Mouse (Mus musculus) lung, adult 2 months (tissue): ENCODE results near the gene Ruvbl1. TPM values are rescaled to one million over a fixed set of nuclear protein-coding genes. Genes with fewer than 3 reads are reported as not detected.

ENCODE experiments used
- DNase-seq: peaks from one replicate; pipeline ENCODE4 v3.0.0; 2022
- H3K4me1 ChIP-seq: fragments of 200-500 bp; 2 replicates; pipeline ENCODE4 v1.6.1; 2011; ENCODE audit warnings: low read length; ENCODE audit not compliant: control insufficient read depth, insufficient read depth
- H3K4me3 ChIP-seq: fragments of 200-500 bp; replicated peaks from 2 replicates; pipeline ENCODE3; 2011; ENCODE audit warnings: low read depth, mild to moderate bottlenecking, control low read depth, low read length; ENCODE audit errors: extremely low read depth
- CTCF ChIP-seq: fragments of 200-500 bp; IDR thresholded peaks from 2 replicates; pipeline ENCODE4 v1.5.1; 2011; ENCODE audit warnings: mild to moderate bottlenecking, low read length, control low read depth; ENCODE audit not compliant: insufficient read depth
- POLR2A ChIP-seq: fragments of 200-500 bp; IDR thresholded peaks from 2 replicates; pipeline ENCODE4 v1.6.1; 2011; ENCODE audit warnings: low read depth, mild to moderate bottlenecking, control low read depth, low read length, borderline replicate concordance; ENCODE audit errors: extremely low read depth
- WGBS: fragments of 180-500 bp; shearing (Covaris S2); methylation state at CpG from one replicate; pipeline ENCODE4 v1.1.7; 2018; 5-methylcytosine and 5-hydroxymethylcytosine counted together
- polyA plus RNA-seq: library from polyadenylated mRNA; depleted of rRNA; stranded (reverse); fragments of >200 nt; gene quantifications from 2 replicates; pipeline ENCODE4 v1.2.3, GENCODE M21; 2012

Ruvbl1 gene
- polyA plus RNA-seq, 1 experiment = 22.4 TPM

DNA sequence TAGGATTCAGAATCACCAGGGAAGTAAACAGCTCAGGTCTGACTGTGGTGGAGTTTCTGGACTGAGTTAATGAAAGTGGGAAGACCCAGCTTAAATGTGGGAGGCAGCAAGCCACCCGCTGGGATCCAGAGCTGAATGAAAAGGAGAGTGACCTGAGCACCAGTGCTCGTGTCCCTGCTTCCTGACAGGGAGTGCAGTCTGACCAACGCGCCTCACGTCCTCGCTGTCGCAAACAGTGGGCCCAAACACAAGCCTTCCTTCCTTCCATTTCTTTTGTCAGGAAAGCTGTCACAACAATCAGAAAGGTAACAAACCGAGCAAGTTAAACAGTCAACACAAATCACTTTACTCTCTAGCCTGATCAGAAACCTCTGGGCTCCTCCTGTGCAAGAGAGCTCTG, 50.8 kb downstream of the Ruvbl1 start:
- WGBS = 58% methylated on average over 8 of the region's 8 CpGs

DNA sequence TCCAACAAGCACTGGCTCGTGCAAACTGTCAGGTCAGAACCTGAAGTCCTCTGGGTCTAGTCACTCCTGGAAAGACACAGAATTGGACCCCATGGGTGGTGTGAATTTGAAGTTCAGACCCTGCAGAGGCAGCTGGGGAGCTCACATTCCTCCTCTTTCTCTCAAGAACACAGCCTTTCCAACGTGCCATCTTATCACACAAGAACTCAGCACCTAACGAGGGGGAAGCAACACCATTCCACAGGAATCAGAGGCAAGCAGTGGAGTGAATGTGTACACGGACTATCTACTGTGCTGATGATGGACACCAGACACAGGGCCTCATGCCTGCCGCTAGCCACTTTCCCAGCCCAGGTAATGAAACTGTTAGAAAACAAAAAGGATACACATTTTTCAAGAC, 51.5 kb downstream of the Ruvbl1 start:
- whole genome bisulfite sequencing = 48% methylated on average over 5 of the region's 5 CpGs
- H3K4me3 ChIP-seq = no peak overlapping the region
- peaks cover 16% of the 10 kb centered on the region for H3K4me1 ChIP-seq
- no peak for DNase-seq
- TF ChIP-seq POLR2A (no peak), CTCF (no peak)

More for the DNA sequence above, 50.8 kb downstream of the Ruvbl1 start:
- TF ChIP-seq CTCF (no peak), POLR2A (no peak)
- no peak overlapping the region for H3K4me3 ChIP-seq
- peaks cover 16% of the 10 kb centered on the region for H3K4me1 ChIP-seq
- no peak for DNase-seq

DNA sequence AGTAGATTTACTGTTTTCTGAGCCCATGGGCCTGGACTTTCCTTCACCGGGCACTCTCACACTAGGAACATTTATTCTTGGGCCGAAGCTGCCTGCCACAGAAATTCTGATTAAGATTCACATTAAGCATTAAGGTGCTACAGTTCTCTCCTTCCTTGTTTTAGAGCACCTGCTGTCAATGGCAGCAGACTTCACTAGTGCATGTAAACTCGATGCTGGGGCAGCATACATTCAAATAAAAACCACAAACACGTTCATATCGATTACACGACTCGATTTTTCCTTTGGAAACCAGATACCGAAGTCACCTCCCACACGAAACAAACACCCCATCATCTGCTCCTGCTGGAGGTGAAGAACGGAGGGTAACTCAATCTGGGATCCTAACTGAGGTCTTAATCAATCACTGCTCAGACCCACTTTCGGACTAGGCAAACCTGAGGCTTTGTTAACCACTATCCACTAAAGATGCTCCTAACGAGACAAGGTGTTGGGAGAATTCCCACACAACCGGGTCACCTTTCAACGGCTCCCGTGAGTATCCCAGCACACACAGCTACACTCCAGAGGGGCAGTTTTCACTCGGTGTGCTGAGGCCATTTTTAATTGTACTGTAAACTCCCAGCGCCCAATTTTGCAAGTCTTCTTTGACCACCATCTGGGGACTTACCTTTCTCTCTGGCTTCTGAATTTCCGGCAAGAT, 52.6 kb downstream of the Ruvbl1 start:
- WGBS = 5% methylated on average over 18 of the region's 18 CpGs
- no peak for TF ChIP-seq POLR2A
- TF ChIP-seq CTCF = no peak
- peak; percentile 20 for DNase-seq
- peaks cover 16% of the 10 kb centered on the region for H3K4me1 ChIP-seq
- peak overlapping the region; percentile 74 for H3K4me3 ChIP-seq

DNA sequence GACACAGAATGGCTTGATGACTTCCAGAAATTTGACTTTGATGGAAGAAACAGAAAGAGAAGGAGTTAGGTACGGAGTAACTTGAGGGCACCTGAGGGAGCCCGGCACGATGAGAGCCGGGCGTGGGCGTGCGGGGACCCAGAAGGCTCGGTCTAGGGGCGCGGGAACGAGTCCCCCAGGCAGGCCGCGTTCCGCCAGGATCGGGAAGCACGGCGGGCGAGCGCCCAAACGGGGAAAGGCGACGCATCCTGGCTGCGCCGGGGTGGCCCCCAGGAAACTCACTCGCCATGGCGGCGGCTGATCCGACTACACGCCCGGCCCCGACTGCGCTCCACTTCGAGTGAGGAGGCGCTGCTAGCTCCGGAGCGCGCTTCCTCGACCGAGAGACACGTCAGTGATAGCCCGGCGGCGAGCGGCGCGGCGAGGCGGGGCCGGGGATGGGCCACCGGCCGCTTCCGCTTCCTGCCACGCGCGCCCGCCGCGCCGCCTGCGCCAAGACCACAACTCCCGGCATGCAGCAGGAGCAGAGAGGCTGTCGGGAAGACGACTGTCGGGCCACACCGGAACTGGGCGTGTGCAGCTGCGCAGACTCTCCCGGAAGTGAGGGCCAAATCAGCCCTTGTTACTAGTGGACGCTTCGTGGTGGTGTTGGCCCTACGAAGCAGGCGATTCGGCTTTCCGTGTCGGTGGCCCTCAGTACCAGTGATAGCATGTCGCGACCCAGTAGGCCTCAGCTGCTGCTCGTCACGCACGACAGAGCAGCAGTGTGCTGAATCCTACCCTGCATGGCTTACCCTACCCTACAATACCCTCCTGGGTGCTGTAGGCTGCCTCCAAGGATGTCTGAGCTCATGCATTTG, 53.4 kb downstream of the Ruvbl1 start, which contains the start of gene Sec61a1:
TSS of gene Sec61a1 (minus strand) at position 502 of the 860 bp plus-strand sequence.
- WGBS = under 1% methylated on average over 80 of the region's 80 CpGs

DNA sequence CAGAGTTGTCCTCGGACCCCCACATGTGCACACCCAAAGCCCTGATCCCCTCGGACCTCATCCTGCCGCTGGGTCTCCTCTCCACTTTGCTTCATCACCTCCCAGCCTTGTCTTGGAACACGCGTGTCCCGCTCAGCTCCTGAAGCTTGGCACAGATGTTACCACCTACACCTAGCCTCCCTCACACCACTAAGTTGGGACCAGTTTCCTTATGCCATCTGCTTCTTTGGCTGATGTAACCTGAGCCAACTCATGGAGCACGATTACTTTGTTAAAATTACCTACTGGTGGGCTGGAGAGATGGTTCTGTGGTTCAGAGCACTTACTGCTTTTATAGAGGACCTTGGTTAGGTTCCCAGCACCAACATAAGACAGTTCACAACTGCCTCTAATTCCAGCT, 56.6 kb downstream of the Ruvbl1 start:
- Histone ChIP-seq H3K4me3 (no peak overlapping the region), H3K4me1 (peaks cover 13% of the 10 kb centered on the region)
- WGBS = 86% methylated on average over 7 of the region's 7 CpGs
- no peak for DNase-seq
- TF ChIP-seq CTCF = no peak
- TF ChIP-seq POLR2A = no peak

More for the DNA sequence above, 53.4 kb downstream of the Ruvbl1 start, which contains the start of gene Sec61a1:
- peak; percentile 92 for DNase-seq
- TF ChIP-seq CTCF (no peak), POLR2A (peak; percentile 99)
- H3K4me3 ChIP-seq = peak within 1 kb of the TSS; percentile 83
- H3K4me1 ChIP-seq = peaks cover 16% of the 10 kb centered on the region

DNA sequence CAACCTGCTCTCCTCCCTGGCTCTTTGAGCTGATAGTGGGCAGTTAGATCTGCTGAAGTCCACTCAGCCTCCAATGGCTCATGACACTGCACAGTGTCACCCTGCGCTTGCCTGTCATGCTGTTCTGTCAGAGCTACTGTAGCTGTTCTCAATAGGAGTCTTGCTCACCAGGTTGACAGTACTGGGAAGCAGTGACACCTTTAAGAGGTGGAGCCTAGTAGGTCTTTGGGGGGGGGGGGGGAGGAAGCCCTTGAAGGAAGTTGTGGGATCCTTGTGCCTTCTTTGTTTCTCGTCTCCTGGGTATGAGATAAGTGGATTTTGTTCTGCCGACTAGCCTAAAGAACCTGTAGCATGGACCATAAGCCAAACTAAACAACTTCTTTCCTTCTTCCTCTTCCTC, 57.4 kb downstream of the Ruvbl1 start:
- TF ChIP-seq POLR2A = no peak
- 42% methylated on average over 3 of the region's 3 CpGs for WGBS
- DNase-seq = no peak
- no peak overlapping the region for H3K4me3 ChIP-seq
- peaks cover 8% of the 10 kb centered on the region; the same call in 1 of the 2 replicates for H3K4me1 ChIP-seq

DNA sequence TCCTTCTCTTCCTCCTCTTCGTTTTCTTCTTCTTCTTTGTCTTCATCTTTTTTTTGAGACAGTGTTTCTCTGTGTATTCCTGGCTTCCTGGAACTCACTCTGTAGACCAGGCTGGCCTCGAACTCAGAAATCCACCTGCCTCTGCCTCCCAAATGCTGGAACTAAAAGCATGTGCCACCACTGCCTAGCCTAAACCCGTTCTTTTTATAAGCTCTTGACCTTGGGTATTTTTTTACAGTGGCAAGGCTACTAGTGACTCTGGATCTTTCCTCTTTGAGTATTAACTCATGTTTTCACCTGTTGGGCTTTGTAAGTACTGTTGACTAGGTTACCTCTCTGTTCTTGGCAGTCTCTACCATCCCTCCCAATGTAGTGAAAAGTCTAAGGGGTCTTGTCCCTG, 57.8 kb downstream of the Ruvbl1 start:
- Histone ChIP-seq H3K4me3 (no peak overlapping the region), H3K4me1 (peaks cover 5% of the 10 kb centered on the region; the same call in 1 of the 2 replicates)
- no peak for DNase-seq
- 48% methylated on average over 3 of the region's 3 CpGs for WGBS
- TF ChIP-seq POLR2A (no peak), CTCF (no peak)

DNA sequence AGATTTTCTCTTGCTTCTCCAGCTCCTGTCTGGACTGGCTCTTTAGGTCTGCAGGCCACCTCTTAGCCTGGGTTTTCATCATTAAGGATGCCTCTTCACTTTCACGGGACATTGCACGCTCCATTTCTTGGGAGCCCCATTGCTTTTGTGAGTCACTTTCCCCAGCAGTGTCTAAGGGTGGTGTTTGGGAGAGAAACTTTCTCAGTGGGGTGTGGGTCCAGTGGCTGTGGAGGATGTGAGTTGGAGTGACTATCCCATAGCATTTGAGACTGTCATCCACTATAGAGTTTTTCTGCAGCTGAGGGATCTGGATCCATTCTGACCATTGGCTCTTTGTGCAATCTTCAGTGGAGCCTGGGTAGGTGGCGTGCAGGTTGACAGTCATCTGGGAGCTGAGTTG, 58.2 kb downstream of the Ruvbl1 start:
- no peak for TF ChIP-seq POLR2A
- TF ChIP-seq CTCF = no peak
- DNase-seq = no peak
- Histone ChIP-seq H3K4me1 (peaks cover 5% of the 10 kb centered on the region; the same call in 1 of the 2 replicates), H3K4me3 (no peak overlapping the region)
- 94% methylated on average over 3 of the region's 3 CpGs for WGBS

DNA sequence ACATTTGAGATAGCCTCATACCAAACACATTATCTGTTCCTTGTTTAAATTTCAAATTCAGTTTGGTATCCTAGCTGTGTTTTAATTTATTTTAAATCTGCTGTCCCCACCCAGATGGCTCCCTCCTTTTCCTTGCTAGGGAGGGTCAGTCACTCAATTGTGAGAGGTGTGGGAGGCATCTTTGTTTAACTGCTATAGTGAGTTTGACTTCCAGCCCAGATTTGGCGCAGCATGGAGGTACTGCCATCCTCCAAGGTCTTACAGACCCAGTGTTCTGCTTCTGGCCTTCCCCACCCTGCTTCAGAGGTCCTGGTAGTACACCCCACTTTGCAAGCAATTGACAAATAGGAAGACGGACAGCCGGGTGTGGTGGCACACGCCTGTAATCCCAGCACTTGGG, 58.8 kb downstream of the Ruvbl1 start:
- no peak for TF ChIP-seq CTCF
- H3K4me1 ChIP-seq = peaks cover 5% of the 10 kb centered on the region; the same call in 1 of the 2 replicates
- DNase-seq = no peak
- no peak overlapping the region for H3K4me3 ChIP-seq
- 83% methylated on average over 4 of the region's 4 CpGs for WGBS
